Mouse (Mus musculus) kidney, adult 2 months (tissue): ENCODE results near the gene Zfp423.

Experiments used
- CTCF ChIP-seq: fragments of 200-500 bp; conservative IDR thresholded peaks from 2 replicates; pipeline ENCODE4 v1.5.1; 2011; ENCODE audit warnings: low read depth, mild to moderate bottlenecking, control low read depth, low read length, moderate library complexity, mixed read lengths; ENCODE audit not compliant: insufficient read depth, insufficient read length
- POLR2A ChIP-seq: fragments of 200-500 bp; IDR thresholded peaks from one replicate; pipeline ENCODE4 v1.6.1; 2011; ENCODE audit warnings: low read depth, low read length, control low read depth

GRCm38 (mm10) chr8:87645829-87646483, 313.4 kb downstream of the Zfp423 start:
- TF ChIP-seq CTCF (no peak), POLR2A (no peak)
